Mouse (Mus musculus): ENCODE results near the gene Gimap8. TPM values are rescaled to one million over a fixed set of nuclear protein-coding genes. Genes with fewer than 3 reads are reported as not detected.

Gimap8 gene
- total and polyA plus RNA-seq, 3 experiments = 4.1 to 7.6 (median 7.1) TPM

DNA sequence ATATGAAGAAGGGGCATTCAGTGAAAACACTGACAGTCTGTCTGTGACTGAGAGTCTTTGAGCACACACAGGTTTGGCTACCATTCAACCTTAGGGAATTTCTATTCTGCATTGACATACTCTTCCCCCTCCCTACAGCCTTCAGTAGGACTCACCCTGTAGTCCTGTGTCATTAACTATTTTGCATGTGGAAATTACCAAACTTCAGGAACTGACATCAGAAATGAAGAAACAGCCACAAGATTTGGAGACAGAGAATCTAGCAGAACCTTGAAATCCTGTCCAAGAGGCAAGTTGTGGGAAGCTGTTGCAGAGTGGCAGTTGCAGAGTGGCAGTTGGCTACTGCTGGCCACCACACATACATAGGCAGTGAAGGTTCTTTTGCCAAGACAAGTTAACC lies 21.0 kb downstream of the Gimap8 start:
- TF ChIP-seq POLR2A (IDR thresholded peaks at IDR 0.05; ENCODE audit: insufficient read depth, low read depth, low read length) = no peak
- TF ChIP-seq CTCF (IDR thresholded peaks at IDR 0.05) = no peak
- Histone ChIP-seq H3K4me3 (no peak overlapping the region), H3K27me3 (ENCODE audit: control insufficient read depth, insufficient read depth, low read length) (no peaks in the 10 kb centered on the region), H3K36me3 (ENCODE audit: control insufficient read depth, insufficient read depth, low read length) (no peaks in the 10 kb centered on the region), H3K27ac (no peak overlapping the region), H3K79me2 (replicated peaks; ENCODE audit: control insufficient read depth, insufficient read depth, low read length) (no peaks in the 10 kb centered on the region), H3K4me1 (ENCODE audit: control insufficient read depth, insufficient read depth, low read length) (no peaks in the 10 kb centered on the region), H3K9ac (ENCODE audit: low read depth, low read length) (no peak overlapping the region)
- no peak for DNase-seq
- intact Hi-C loops (cut with DNase I) = no loop called here

DNA sequence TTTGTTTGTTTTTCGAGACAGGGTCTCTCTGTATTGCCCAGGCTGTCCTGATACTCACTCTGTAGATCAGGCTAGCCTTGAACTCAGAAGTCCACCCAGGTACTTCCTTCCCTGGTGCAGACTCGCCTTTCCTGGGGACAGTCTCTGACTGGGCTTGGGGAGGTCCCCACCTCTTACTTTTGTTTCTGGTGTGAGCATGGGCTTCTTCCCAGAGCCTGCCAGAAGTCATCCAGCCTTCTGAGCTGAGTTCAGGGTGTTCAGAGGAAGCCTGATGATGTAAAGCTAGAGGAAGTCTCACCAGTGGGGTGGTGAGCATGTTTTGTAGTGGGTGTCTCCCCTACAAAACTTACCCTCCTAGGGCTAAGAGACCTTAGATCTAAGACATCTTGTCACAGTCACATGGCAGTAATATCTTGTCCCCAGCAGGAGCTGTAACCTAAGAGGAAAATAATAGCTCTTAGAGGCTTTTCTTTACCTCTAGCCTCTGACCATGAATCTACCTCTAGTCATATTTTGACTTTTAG lies 22.5 kb downstream of the Gimap8 start:
- no peak for DNase-seq
- no peak overlapping the region for H3K9ac ChIP-seq (ENCODE audit: low read depth, low read length)
- WGBS = 52% methylated on average over 2 of the region's 2 CpGs
- no peaks in the 10 kb centered on the region for H3K79me2 ChIP-seq (replicated peaks; ENCODE audit: control insufficient read depth, insufficient read depth, low read length)
- TF ChIP-seq EP300 (IDR thresholded peaks at IDR 0.05; ENCODE audit: insufficient read depth, low read depth, low read length) (no peak), CTCF (IDR thresholded peaks at IDR 0.05) (no peak)
- H3K27me3 ChIP-seq (ENCODE audit: control insufficient read depth, insufficient read depth, low read length) = no peaks in the 10 kb centered on the region
- no peak overlapping the region for H3K4me3 ChIP-seq
- H3K27ac ChIP-seq = no peak overlapping the region
- intact Hi-C loops (cut with DNase I) = no loop called here
- H3K4me1 ChIP-seq (ENCODE audit: control insufficient read depth, insufficient read depth, low read length) = no peaks in the 10 kb centered on the region
- H3K36me3 ChIP-seq (ENCODE audit: control insufficient read depth, insufficient read depth, low read length) = no peaks in the 10 kb centered on the region

DNA sequence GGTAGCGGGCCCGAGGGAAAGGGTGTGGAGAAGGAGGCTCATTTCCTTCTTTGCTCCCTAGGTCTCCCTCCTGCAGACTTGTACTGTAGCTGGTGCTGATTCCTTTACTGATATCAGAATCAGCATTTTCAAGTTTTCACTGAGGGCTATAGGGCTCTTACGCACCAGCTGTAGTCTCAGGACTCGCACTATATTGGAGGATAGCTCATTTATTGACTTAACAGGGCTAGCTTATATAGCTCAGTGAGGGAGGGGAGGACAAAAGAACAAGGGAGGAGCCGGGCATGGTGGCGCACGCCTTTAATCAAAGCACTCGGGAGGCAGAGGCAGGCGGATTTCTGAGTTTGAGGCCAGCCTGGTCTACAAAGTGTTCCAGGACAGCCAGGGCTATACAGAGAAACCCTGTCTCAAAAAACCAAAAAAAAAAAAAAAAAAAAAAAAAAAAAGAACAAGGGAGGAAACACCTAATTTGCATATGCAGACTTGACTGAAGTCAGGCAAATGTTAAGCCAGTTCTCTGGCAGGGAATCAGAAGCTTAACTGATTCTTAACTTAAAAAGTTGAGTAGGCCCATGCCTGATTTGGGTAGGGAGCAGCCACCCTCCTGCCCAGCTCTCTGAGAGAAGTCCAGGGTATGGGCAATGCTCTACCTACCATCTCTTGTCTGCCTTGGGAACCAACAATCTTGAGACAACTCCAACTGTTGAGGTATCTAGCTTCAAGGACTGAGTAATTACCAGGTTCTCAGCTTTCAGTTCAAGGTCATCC lies 27.4 kb downstream of the Gimap8 start:
- intact Hi-C loops (cut with DNase I) = no loop called here
- DNase-seq = no peak
- WGBS = 92% methylated on average over 9 of the region's 9 CpGs

DNA sequence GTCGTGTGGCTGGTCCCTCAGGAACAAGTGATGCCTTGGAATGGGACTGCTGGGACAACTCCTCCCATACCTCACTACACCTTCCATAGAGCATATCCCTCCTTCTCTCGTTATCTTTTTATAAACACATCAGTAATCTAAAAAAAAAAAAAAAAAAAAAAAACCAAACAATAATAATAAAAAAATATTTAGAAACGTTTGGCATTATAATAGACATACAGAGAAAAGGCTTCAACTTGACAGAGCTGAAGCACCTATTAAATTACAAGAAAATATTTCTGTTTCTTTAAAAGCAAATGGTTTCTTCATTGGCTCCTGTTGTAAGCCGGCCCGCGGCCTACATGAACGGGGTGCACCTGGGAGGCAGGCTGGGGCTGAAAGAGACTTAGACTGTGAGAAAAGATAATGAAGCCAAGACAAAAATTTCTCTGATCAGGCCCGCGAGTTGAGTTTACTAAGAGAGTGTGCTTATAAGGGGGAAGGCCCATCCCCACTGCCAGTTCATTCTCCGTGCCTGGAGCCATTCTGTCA lies 28.4 kb downstream of the Gimap8 start:
- 45% methylated on average over 10 of the region's 10 CpGs for WGBS
- no peak for TF ChIP-seq CTCF (IDR thresholded peaks at IDR 0.05)
- Histone ChIP-seq H3K4me3 (peak overlapping the region; percentile 55), H3K27me3 (ENCODE audit: control insufficient read depth, insufficient read depth, low read length) (no peaks in the 10 kb centered on the region), H3K27ac (peak overlapping the region; percentile 70), H3K79me2 (replicated peaks; ENCODE audit: control insufficient read depth, insufficient read depth, low read length) (no peaks in the 10 kb centered on the region), H3K4me1 (ENCODE audit: control insufficient read depth, insufficient read depth, low read length) (no peaks in the 10 kb centered on the region; the same call in 1 of the 2 replicates), H3K36me3 (ENCODE audit: control insufficient read depth, insufficient read depth, low read length) (no peaks in the 10 kb centered on the region), H3K9ac (ENCODE audit: low read depth, low read length) (peak overlapping the region; percentile 52)
- intact Hi-C loops (cut with DNase I) = no loop called here
- no peak for DNase-seq

More for the DNA sequence above, 27.4 kb downstream of the Gimap8 start:
- Histone ChIP-seq H3K9ac (ENCODE audit: low read depth, low read length) (no peak overlapping the region), H3K4me3 (no peak overlapping the region), H3K27ac (no peak overlapping the region), H3K79me2 (replicated peaks; ENCODE audit: control insufficient read depth, insufficient read depth, low read length) (no peaks in the 10 kb centered on the region), H3K36me3 (ENCODE audit: control insufficient read depth, insufficient read depth, low read length) (no peaks in the 10 kb centered on the region), H3K27me3 (ENCODE audit: control insufficient read depth, insufficient read depth, low read length) (no peaks in the 10 kb centered on the region), H3K4me1 (ENCODE audit: control insufficient read depth, insufficient read depth, low read length) (no peaks in the 10 kb centered on the region; the same call in 1 of the 2 replicates)
- TF ChIP-seq POLR2A (IDR thresholded peaks at IDR 0.05; ENCODE audit: insufficient read depth, low read depth, low read length) = no peak

DNA sequence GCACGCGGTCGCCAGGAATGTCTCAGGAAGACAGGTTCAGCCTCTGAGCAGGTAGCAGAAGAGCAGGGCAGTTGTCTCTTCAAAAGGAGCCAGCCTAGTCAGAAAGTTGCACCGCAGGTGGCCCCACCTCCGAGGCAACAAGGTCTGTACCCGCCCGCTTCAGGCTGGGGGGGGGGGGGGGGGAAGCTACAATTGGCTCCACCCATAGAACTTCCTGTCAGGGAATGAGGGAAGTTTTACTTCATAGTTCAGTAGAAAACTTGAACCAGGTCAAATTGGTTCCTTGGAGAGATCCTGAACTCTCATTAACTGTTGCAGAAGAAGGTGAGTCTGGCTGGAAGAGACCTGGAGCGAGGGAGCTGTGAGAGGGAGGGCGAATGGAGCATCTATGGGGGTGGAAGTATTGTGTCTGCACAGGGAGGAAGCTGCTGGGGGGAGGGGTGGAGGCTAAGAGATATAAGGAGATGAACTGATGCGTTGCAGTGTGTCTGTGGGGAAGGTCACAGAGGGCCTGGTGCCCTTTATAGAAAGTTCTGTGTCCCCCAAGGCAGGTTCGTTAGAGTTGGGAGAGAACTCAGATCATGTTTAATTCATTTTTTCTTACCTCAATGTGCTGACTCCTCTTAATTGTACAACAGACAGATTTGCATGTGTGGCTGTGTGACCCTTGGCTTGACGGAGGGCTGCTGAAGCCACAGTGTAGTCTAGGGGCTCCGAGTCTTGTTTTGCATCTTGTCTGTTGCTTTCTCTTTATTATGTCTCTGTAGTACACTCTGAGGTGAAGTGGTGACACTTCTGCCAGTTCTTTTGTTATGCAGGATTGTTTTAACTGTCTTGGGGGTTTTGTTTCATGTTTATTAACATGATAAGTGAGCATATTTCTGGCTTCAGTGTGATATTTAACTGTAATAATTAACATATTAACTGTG lies 29.2 kb downstream of the Gimap8 start, which contains the start of gene Gimap9:
Gene Gimap9 (plus strand): TSS at position 199 of the 929 bp plus-strand sequence.
- Histone ChIP-seq H3K4me3 (peak within 1 kb of the TSS; percentile 55), H3K36me3 (ENCODE audit: control insufficient read depth, insufficient read depth, low read length) (no peaks in the 10 kb centered on the region), H3K27me3 (ENCODE audit: control insufficient read depth, insufficient read depth, low read length) (no peaks in the 10 kb centered on the region), H3K4me1 (ENCODE audit: control insufficient read depth, insufficient read depth, low read length) (peaks cover 1% of the 10 kb centered on the region), H3K79me2 (replicated peaks; ENCODE audit: control insufficient read depth, insufficient read depth, low read length) (no peaks in the 10 kb centered on the region), H3K9ac (ENCODE audit: low read depth, low read length) (peak within 1 kb of the TSS; percentile 52), H3K27ac (peak within 1 kb of the TSS; percentile 70)
- intact Hi-C loops (cut with DNase I) = loop anchor here (2.0 kb wide), 1 partner anchor 31 kb away; no protein-coding TSS in a partner anchor
- DNase-seq = peak; percentile 62 to 70
- TF ChIP-seq EP300 (IDR thresholded peaks at IDR 0.05; ENCODE audit: insufficient read depth, low read depth, low read length) = no peak
- TF ChIP-seq CTCF (IDR thresholded peaks at IDR 0.05) = no peak
- TF ChIP-seq POLR2A (IDR thresholded peaks at IDR 0.05; ENCODE audit: insufficient read depth, low read depth, low read length) = peak; percentile 49; the same call in 1 of the 2 replicates
- 22% methylated on average over 13 of the region's 13 CpGs for WGBS
